Mouse (Mus musculus) regulatory T cell (primary cell): Measurements from ENCODE around the gene Ngf.

Source experiments
- in situ Hi-C: fragments of 300-600 bp; cut with MboI, MseI; formaldehyde crosslinking; loops from one replicate; pipeline ENCODE4 v1.15.1; 2025; ENCODE audit warnings: high pct_unique_total_duplicates

Ngf gene

DNA sequence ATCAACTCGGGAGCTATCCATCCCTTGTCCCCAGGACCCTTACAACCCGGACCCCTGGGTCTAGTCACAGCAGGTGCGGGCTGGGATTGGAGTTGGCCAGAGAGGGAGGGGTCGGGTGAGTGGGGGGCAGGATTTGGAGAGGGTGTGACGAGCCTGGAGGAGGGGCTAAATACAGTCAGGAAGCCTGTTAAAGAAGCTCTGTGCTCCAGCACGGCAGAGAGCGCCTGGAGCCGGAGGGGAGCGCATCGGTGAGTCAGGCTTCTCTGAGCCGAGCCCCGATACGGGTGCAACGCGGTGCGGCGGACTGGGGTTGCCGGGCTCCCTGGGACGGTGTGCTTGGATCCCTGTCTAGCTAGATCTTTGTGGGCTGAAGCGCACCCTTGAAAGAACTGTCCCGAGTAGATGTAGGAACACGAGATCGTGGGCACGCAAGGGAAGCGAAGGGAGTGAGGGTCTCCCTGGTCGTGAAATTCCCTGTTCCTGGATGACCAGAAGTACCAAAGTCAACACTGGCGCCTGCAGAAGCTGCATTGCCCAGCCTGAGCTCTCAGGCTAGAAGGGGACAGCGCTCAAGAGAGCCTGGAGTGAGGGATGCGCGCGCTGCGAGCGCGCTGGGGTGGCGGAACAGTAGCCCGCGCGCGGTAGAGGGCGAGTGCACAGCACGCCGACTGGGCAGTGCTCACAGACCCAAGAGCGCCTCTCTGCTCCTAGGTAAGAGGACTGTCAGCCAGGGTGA is at the start of gene Ngf:
Ngf (plus strand) TSS at position 207 of the 736 bp plus-strand sequence.
- in situ Hi-C loops, result no loop called here

- in situ Hi-C loops, result no loop called here
These were observed 24.2 kb upstream of the Ngf start for GRCm38 (mm10) chr3:102445567-102445966.

- in situ Hi-C loops, result no loop called here
These were observed 23.0 kb upstream of the Ngf start for GRCm38 (mm10) chr3:102446691-102447090.

- in situ Hi-C loops, result no loop called here
These were observed 15.2 kb upstream of the Ngf start for GRCm38 (mm10) chr3:102454566-102454965.

DNA sequence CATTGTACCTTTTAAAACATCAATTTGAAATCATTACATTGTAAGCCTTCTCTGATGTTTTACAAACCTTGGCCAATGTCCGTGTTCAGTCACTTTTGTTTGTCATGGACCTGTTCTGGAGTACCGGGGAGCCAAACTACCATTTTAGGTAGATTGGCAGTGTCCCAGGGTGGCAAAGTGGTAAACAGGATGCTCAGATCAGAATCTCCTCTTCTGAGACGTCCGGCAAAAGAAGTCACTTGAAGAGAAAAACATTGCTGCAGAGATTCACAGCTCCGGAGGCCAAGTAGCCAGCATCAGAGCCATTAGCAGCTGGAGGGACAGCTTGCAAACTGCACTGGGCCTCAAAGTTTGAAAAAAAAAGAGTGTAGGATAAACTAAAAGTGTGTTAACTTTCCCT is 9.2 kb upstream of the Ngf start:
- in situ Hi-C loops, result no loop called here

DNA sequence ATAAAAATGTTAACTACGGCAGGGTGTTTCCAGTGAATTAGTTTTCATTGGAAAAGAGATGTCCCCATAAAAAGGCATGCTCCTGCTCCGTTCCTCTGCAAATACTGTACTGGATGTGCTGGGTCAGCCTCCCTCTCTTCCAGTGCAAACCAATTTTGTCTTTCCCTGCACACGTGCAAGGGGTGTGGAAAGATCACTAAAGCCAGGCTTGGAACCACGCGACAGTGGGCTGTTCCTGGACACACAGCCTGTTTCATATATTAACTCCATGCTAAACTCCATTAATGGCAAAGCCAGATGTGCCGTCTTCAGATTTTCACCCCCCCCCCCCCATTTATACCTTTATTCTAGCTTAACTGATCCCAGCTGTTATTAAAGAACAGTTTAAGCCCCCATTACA is 8.7 kb upstream of the Ngf start:
- in situ Hi-C loops, result no loop called here

DNA sequence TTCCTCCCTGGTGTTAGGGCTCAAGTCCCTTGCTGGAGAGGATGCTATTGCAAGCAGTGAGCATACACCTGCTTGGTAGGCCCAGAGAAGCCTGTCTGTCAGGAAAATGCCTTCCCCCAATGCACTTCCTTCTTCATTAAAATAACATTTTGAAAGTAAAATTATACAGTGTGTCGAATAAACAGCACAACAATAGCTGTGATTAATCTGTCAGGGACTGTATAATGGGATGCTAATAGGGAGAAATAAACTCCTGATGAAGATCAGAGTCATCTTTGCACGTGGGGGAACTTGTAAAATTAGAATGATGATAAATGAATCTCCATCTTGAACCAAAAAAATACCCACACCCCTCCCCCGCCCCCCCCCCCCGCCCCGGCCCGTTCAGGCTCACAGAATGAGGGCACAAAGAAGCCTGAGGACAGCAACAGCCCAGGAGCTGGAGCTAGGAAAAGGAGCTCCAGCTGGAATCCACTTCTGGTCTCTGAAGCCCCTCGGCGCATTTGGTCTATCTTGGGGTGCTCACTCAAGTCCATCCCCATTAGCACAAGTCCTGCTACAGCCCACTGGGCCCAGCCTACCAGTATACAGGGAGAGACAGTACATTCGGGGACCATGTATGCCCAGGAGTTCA is 6.9 kb upstream of the Ngf start:
- in situ Hi-C loops, result no loop called here

- in situ Hi-C loops, result no loop called here
These were observed 6.4 kb upstream of the Ngf start for GRCm38 (mm10) chr3:102463339-102463738.

DNA sequence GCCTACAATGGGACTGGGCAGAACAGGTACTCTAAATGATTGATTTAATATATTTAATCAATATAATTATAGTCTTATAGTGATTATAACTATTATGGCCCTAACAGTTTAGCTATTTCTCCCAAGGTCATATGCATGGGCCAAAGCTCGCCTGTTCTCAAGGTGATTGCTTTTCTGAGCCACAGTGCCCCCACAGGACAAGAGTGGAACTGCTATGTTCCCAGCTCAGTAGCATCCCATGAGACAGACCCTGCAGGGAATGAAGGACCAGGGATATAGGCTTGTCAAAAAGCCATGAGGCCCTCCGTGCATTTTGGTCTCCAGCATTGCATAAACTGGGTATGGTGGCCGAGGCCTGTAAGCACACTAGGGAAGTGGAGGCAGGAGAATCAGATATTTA is 3.1 kb upstream of the Ngf start:
- in situ Hi-C loops, result no loop called here

DNA sequence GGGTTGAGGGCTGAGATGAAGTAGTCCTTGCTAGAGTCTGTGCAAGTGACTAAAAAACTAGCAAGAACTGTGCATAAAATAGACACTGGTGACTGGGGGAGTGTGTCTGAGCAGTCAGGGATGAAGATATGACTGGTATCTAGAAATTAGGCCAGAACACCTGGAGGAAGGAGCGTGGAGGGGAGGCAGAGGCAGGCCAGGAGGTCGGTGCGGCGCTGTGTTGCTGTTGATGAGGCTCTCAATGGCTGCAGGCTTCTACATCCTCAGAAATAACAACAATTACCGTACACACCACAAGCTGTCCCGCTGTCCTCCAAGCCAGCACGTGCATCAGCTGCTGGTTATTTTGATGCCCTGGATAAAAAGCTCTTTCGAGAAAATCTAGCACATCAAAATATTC is 2.6 kb upstream of the Ngf start:
- in situ Hi-C loops, result no loop called here

- in situ Hi-C loops, result no loop called here
These were observed 1.5 kb downstream of the Ngf start for GRCm38 (mm10) chr3:102471251-102471650.

- in situ Hi-C loops, result no loop called here
These were observed 2.1 kb downstream of the Ngf start for GRCm38 (mm10) chr3:102471799-102472198.

- in situ Hi-C loops, result no loop called here
These were observed 4.8 kb downstream of the Ngf start for GRCm38 (mm10) chr3:102474275-102475155.

DNA sequence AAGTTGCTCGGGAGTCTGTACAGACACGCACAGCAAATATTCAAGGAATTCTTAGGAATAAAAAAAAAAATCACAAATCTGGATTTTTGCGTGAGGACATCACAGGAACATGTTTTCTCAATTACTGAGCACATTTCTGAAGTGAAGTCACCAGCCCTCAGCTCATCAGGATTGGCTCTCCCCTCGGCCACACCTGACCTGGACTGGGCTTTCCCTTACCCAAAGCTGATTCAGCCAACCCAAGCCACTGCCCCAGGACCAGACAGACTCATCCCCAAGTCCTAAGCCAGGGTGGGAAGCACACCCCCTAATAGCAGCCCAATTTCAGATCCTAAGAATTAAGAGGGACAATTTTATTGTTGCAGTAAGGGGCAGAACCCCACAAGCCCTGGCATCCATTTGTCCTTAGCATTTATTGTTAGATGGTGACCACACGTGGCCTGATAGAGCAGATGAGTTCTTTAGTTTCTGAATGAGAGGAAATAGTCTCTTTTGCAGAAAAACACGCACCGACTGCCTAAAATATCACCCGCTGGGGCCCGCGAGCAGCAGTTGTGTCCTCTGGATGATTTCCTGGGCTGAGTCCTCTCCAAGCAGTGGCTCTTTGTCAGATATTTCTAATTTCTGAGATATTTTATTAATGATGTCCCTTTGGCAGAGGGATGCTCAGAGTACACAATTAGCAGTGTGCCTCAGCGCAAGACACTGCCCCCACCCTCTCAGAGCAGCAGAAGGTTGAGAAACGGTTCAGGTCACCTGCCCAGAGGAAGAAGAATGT is 8.4 kb downstream of the Ngf start:
- in situ Hi-C loops, result no loop called here

GRCm38 (mm10) chr3:102490393-102491123 is 20.8 kb downstream of the Ngf start:
- in situ Hi-C loops, result no loop called here

GRCm38 (mm10) chr3:102498113-102498512 is 28.4 kb downstream of the Ngf start:
- in situ Hi-C loops, result no loop called here

- in situ Hi-C loops, result no loop called here
These were observed 29.2 kb downstream of the Ngf start for GRCm38 (mm10) chr3:102498931-102499330.

GRCm38 (mm10) chr3:102500031-102500430 is 30.3 kb downstream of the Ngf start:
- in situ Hi-C loops, result loop anchor here (25.0 kb wide), 1 partner anchor 1963 kb away; no protein-coding TSS in a partner anchor

DNA sequence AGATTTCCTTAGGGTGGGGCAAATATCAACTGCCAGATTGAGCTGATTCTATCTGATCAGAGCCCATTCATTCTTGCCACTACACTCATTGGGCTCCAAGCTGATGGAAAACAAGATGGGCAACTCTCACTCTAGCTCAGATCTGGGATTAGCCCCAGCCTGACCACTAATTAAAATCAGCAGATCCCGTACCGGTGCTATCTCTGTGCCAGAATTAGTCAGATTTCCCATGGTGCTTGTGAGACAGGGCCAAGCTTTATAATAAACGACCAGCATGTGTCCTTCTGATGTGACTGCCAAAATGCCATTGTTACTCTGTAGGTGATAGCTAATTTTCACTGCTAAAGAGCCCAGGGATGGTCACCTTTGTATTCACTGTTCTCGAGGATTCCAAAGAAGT is 31.5 kb downstream of the Ngf start:
- in situ Hi-C loops, result loop anchor here (25.0 kb wide), 1 partner anchor 1964 kb away; no protein-coding TSS in a partner anchor

GRCm38 (mm10) chr3:102505129-102505528 is 35.4 kb downstream of the Ngf start:
- in situ Hi-C loops, result loop anchor here (25.0 kb wide), 1 partner anchor 1968 kb away; no protein-coding TSS in a partner anchor

- in situ Hi-C loops, result loop anchor here (25.0 kb wide), 1 partner anchor 1969 kb away; no protein-coding TSS in a partner anchor
These were observed 36.3 kb downstream of the Ngf start for GRCm38 (mm10) chr3:102506061-102506460.
